Mouse (Mus musculus) heart, embryonic 12.5 days (tissue): Measurements from ENCODE around the gene Pard6b. TPM values are rescaled to one million over a fixed set of nuclear protein-coding genes. Genes with fewer than 3 reads are reported as not detected.
A peak's percentile ranks its signal among the peaks of the same experiment; 100 is the strongest.
"Not testable (repeated sequence)": the region's sequence is repeated elsewhere in the genome, so short reads cannot be mapped to it uniquely, and the experiment has no call there.

ENCODE experiments used
- ATAC-seq: fragments of 200-750 bp; cut with Nextera tagmentation; 2 replicates; pipeline ENCODE4 v1.8.0; 2017; ENCODE audit warnings: moderate TSS enrichment, moderate library complexity; ENCODE audit not compliant: insufficient number of reproducible peaks, low FRiP score
- H3K27ac ChIP-seq: fragments of 300-500 bp; sonication (generic); 2 replicates; pipeline ENCODE4 v1.5.1; 2016; ENCODE audit warnings: mild to moderate bottlenecking, moderate library complexity; ENCODE audit not compliant: poor library complexity, severe bottlenecking
- H3K27me3 ChIP-seq: fragments of 300-500 bp; sonication (generic); replicated peaks from 2 replicates; pipeline ENCODE4 v1.6.1; 2016; ENCODE audit warnings: mild to moderate bottlenecking, moderate library complexity
- H3K36me3 ChIP-seq: fragments of 300-500 bp; sonication (generic); 2 replicates; pipeline ENCODE4 v1.6.1; 2016; ENCODE audit warnings: mild to moderate bottlenecking, moderate library complexity
- H3K4me1 ChIP-seq: fragments of 300-500 bp; sonication (generic); replicated peaks from 2 replicates; pipeline ENCODE4 v1.6.1; 2016; ENCODE audit warnings: mild to moderate bottlenecking
- H3K4me2 ChIP-seq: fragments of 300-500 bp; sonication (generic); 2 replicates; pipeline ENCODE4 v1.6.1; 2016; ENCODE audit warnings: mild to moderate bottlenecking, moderate library complexity
- H3K4me3 ChIP-seq: fragments of 300-500 bp; sonication (generic); 2 replicates; pipeline ENCODE4 v1.5.1; 2016; ENCODE audit warnings: mild to moderate bottlenecking
- H3K9ac ChIP-seq: fragments of 300-500 bp; sonication (generic); 2 replicates; pipeline ENCODE4 v1.6.1; 2016; ENCODE audit warnings: mild to moderate bottlenecking, moderate library complexity
- H3K9me3 ChIP-seq: fragments of 300-500 bp; sonication (generic); replicated peaks from 2 replicates; pipeline ENCODE4 v1.6.1; 2016; ENCODE audit warnings: mild to moderate bottlenecking, moderate library complexity
- WGBS: fragments of 180-500 bp; shearing (Covaris S2); methylation state at CpG from one replicate; pipeline ENCODE4 v1.1.7; 2016; 5-methylcytosine and 5-hydroxymethylcytosine counted together
- polyA plus RNA-seq: library from polyadenylated mRNA; unstranded; fragments of >200 nt; fragmentation: Nextera tagmentation; extraction: Ambion mirVana; gene quantifications from 2 replicates; pipeline ENCODE4 v1.2.1, GENCODE M21; 2016

Gene Pard6b
- polyA plus RNA-seq, 1 experiment from 2014 or later: 13.2 TPM

- Histone ChIP-seq H3K36me3 (peaks cover 13% of the 10 kb centered on the region), H3K9me3 (no peaks in the 10 kb centered on the region), H3K4me3 (no peak overlapping the region), H3K27me3 (no peaks in the 10 kb centered on the region), H3K27ac (no peak overlapping the region), H3K4me2 (no peak overlapping the region), H3K4me1 (peaks cover 8% of the 10 kb centered on the region), H3K9ac (no peak overlapping the region)
- ATAC-seq: no peak
- WGBS: 85% methylated on average over 5 of the region's 5 CpGs
These were observed 21.0 kb downstream of the Pard6b start for GRCm38 (mm10) chr2:168101805-168102204.

- WGBS: 87% methylated on average over 10 of the region's 10 CpGs
- no peaks in the 10 kb centered on the region for H3K9me3 ChIP-seq
- peaks cover 11% of the 10 kb centered on the region for H3K4me1 ChIP-seq
- H3K36me3 ChIP-seq: peaks cover 13% of the 10 kb centered on the region
- no peaks in the 10 kb centered on the region for H3K27me3 ChIP-seq
- H3K27ac ChIP-seq: no peak overlapping the region
- H3K4me2 ChIP-seq: no peak overlapping the region
- ATAC-seq: no peak
- no peak overlapping the region for H3K9ac ChIP-seq
- no peak overlapping the region for H3K4me3 ChIP-seq
These were observed 22.5 kb downstream of the Pard6b start for GRCm38 (mm10) chr2:168103341-168103740.

- WGBS: 68% methylated on average over 22 of the region's 22 CpGs
- Histone ChIP-seq H3K4me1 (peaks cover 11% of the 10 kb centered on the region), H3K4me2 (no peak overlapping the region)
These were observed 23.8 kb downstream of the Pard6b start for GRCm38 (mm10) chr2:168104375-168105144.

GRCm38 (mm10) chr2:168105271-168105670 lies 24.5 kb downstream of the Pard6b start:
- Histone ChIP-seq H3K4me2 (no peak overlapping the region), H3K36me3 (no peaks in the 10 kb centered on the region), H3K9ac (no peak overlapping the region), H3K4me1 (peaks cover 11% of the 10 kb centered on the region), H3K9me3 (no peaks in the 10 kb centered on the region), H3K27me3 (no peaks in the 10 kb centered on the region), H3K27ac (no peak overlapping the region), H3K4me3 (no peak overlapping the region)
- ATAC-seq: no peak
- 77% methylated on average over 8 of the region's 8 CpGs for WGBS

More at GRCm38 (mm10) chr2:168104375-168105144, 23.8 kb downstream of the Pard6b start:
- Histone ChIP-seq H3K4me3 (no peak overlapping the region), H3K9ac (no peak overlapping the region), H3K36me3 (peaks cover 1% of the 10 kb centered on the region), H3K9me3 (no peaks in the 10 kb centered on the region), H3K27ac (no peak overlapping the region), H3K27me3 (no peaks in the 10 kb centered on the region)
- no peak for ATAC-seq

- Histone ChIP-seq H3K9ac (peak overlapping the region; percentile 16), H3K4me2 (peak overlapping the region; percentile 52), H3K27ac (peak overlapping the region; percentile 28; the same call in 1 of the 2 replicates), H3K27me3 (no peaks in the 10 kb centered on the region), H3K9me3 (no peaks in the 10 kb centered on the region), H3K4me3 (no peak overlapping the region), H3K4me1 (peaks cover 11% of the 10 kb centered on the region), H3K36me3 (no peaks in the 10 kb centered on the region)
- 0 out of 2 replicates have a peak, but pooled peaks have one; percentile 36 for ATAC-seq
- 54% methylated on average over 20 of the region's 20 CpGs for WGBS
These were observed 25.9 kb downstream of the Pard6b start for GRCm38 (mm10) chr2:168106701-168107178.

- no peaks in the 10 kb centered on the region for H3K36me3 ChIP-seq
- peaks cover 11% of the 10 kb centered on the region for H3K4me1 ChIP-seq
- no peaks in the 10 kb centered on the region for H3K9me3 ChIP-seq
- peak overlapping the region; percentile 52 for H3K4me2 ChIP-seq
- no peak overlapping the region for H3K27ac ChIP-seq
- peak overlapping the region; percentile 16; the same call in 1 of the 2 replicates for H3K9ac ChIP-seq
- ATAC-seq: no peak
- WGBS: 65% methylated on average over 15 of the region's 15 CpGs
- H3K27me3 ChIP-seq: no peaks in the 10 kb centered on the region
- H3K4me3 ChIP-seq: no peak overlapping the region
These were observed 26.6 kb downstream of the Pard6b start for GRCm38 (mm10) chr2:168107356-168107755.

- WGBS: 94% methylated on average over 6 of the region's 6 CpGs
- not testable (repeated sequence) for H3K36me3 ChIP-seq, H3K9ac ChIP-seq, H3K27ac ChIP-seq, ATAC-seq, H3K4me3 ChIP-seq, H3K4me2 ChIP-seq, H3K9me3 ChIP-seq, H3K27me3 ChIP-seq
- H3K4me1 ChIP-seq: peaks cover 11% of the 10 kb centered on the region
These were observed 27.1 kb downstream of the Pard6b start for GRCm38 (mm10) chr2:168107901-168108300.

GRCm38 (mm10) chr2:168111902-168112301 lies 31.1 kb downstream of the Pard6b start:
- no peak overlapping the region for H3K9ac ChIP-seq
- H3K27ac ChIP-seq: no peak overlapping the region
- no peak for ATAC-seq
- WGBS: 11% methylated on average over 7 of the region's 7 CpGs
- H3K9me3 ChIP-seq: no peaks in the 10 kb centered on the region
- no peaks in the 10 kb centered on the region for H3K27me3 ChIP-seq
- no peaks in the 10 kb centered on the region for H3K36me3 ChIP-seq
- no peak overlapping the region for H3K4me3 ChIP-seq
- no peak overlapping the region for H3K4me2 ChIP-seq
- H3K4me1 ChIP-seq: peaks cover 23% of the 10 kb centered on the region

- Histone ChIP-seq H3K27me3 (no peaks in the 10 kb centered on the region), H3K4me2 (no peak overlapping the region), H3K9ac (no peak overlapping the region), H3K36me3 (no peaks in the 10 kb centered on the region), H3K4me3 (no peak overlapping the region), H3K9me3 (no peaks in the 10 kb centered on the region), H3K4me1 (peaks cover 26% of the 10 kb centered on the region), H3K27ac (no peak overlapping the region)
- WGBS: 86% methylated on average over 9 of the region's 9 CpGs
- no peak for ATAC-seq
These were observed 32.5 kb downstream of the Pard6b start for GRCm38 (mm10) chr2:168113263-168113662.

GRCm38 (mm10) chr2:168113692-168114091 lies 32.9 kb downstream of the Pard6b start:
- H3K27ac ChIP-seq: no peak overlapping the region
- peaks cover 26% of the 10 kb centered on the region for H3K4me1 ChIP-seq
- no peaks in the 10 kb centered on the region for H3K36me3 ChIP-seq
- no peak overlapping the region for H3K4me3 ChIP-seq
- H3K4me2 ChIP-seq: no peak overlapping the region
- no peaks in the 10 kb centered on the region; the same call in 1 of the 2 replicates for H3K27me3 ChIP-seq
- H3K9me3 ChIP-seq: no peaks in the 10 kb centered on the region
- no peak overlapping the region for H3K9ac ChIP-seq
- no peak for ATAC-seq
- WGBS: 72% methylated on average over 5 of the region's 5 CpGs

GRCm38 (mm10) chr2:168114699-168115350 lies 34.0 kb downstream of the Pard6b start:
- 16% methylated on average over 17 of the region's 17 CpGs for WGBS
- H3K9ac ChIP-seq: peak overlapping the region; percentile 45; the same call in 1 of the 2 replicates

More at GRCm38 (mm10) chr2:168114699-168115350, 34.0 kb downstream of the Pard6b start:
- peak overlapping the region; percentile 65 for H3K27ac ChIP-seq
- H3K4me1 ChIP-seq: peaks cover 26% of the 10 kb centered on the region
- no peak overlapping the region for H3K4me3 ChIP-seq
- H3K9me3 ChIP-seq: no peaks in the 10 kb centered on the region
- H3K4me2 ChIP-seq: peak overlapping the region; percentile 1; the same call in 1 of the 2 replicates
- H3K27me3 ChIP-seq: peaks cover 4% of the 10 kb centered on the region; the same call in 1 of the 2 replicates
- peak; percentile 80 for ATAC-seq
- no peaks in the 10 kb centered on the region for H3K36me3 ChIP-seq
